Mouse (Mus musculus) kidney, adult 11 months (tissue): ENCODE results near the gene Oxa1l.

Experiments used
- DNase-seq: peaks from one replicate; pipeline ENCODE4 v3.0.0; 2022

Oxa1l gene

DNA sequence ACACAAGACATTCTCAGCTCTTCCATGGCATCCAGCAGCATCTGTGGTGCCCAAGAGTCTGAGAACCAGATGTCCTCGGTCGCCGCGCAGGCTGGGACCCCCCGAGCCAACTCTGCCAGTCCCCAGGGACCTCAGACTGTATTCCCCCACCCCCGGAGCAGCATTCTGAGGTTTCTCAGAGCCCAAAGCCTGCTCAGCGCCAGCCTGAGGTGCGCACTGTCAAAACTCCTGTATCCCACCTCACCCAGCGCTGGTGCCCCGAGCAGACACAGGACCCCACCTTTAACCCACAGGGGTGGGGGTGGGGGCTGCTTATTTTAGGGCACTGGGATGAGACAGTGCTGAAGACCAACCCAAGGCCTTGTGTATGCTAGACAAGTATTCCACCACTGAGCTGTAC, 10.8 kb downstream of the Oxa1l start:
- no peak for DNase-seq

DNA sequence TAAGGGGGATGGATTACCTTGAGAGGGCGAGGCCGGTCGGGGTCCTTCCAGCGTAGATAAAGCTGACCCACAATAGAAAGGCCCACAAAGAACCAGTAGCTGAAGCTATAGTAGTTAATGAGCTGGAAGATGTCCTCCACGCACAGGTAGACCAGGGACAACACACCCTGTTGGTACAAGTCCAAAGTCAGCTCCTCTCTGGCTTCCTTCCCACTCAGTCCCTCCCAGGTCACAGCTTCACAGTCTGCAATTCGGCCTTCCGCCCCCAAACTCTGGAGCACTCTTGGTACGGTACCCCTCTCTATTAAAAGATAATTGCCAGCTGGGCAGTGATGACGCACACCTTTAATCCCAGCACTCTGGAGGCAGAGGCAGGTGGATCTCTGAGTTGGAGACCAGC, 12.3 kb downstream of the Oxa1l start:
- peak; percentile 55 for DNase-seq

DNA sequence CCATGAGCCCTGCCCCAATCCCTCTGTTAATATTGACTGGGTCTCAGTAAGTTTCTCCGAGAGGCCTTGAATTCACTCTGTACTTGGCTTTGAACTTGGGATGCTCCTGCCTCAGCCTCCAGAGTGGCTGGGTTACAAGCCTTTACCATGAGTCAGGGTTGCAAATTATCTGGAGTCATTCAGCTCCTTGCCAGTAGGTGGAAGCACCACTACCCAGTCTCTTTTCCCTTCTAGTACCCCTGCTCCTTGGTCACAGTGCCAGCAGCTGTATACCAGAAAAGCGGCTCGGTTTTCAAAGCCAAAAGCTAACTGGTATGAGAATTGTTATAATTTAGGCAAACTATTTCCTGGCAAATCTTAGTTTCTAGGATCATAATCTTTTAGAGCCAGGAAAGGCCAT, 15.3 kb downstream of the Oxa1l start:
- no peak for DNase-seq

DNA sequence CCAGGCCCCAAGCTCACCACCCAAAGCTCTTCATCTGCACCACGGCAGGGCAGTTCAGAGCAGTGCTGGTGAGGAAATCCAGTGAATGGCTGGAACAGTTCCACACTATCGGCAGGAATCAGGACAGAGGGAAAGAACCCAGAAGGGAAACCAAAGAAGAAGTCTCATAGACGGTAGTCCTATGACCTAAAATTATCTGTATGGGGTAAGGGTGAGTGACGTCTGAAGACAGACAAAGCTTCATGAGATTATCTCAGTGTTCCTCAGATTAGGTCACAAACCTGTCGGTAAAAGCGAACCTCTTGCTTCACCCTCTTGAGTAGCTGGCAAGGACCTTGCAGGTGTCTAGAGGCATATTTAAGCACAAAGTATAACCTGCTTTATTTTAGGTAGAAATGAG, 16.5 kb downstream of the Oxa1l start:
- no peak for DNase-seq

DNA sequence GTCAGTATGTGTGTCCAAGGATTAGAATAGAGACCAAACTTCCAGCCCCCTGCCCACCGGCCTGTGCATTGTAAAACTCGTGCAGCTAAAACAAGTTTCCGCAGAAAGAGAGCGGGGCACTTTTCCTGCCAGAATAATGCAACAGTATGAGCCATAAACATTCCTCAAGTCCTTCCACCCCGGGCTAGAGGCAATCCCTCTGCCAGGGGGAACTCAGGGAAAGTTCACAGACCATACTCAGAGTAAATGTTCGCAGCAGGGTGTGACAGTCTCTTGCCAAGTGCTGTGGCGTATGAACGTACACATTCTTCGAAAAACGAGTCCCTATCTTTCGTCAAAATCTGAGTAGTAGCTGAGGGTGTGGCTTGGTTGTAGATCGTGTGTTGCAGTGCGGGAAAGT, 18.9 kb downstream of the Oxa1l start:
- no peak for DNase-seq

DNA sequence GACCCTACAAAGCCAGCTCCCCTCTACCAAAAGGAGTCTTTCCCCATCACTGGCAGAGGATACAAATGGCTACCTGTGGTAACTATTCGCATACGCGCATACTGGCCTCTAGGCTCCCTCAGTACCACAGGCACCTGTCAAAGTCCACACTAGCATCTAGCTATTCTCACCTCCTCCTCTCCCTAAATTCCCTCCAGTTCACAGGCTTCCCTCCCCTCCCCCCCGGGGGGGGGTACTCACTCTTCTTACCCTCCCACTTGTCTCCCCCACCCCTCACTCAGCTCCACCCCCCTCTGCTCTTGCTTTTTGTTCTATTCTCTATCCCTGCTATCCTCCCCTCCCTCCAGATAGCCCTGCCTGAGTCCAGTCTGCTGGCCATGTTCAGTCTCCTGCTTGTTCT, 20.0 kb downstream of the Oxa1l start:
- no peak for DNase-seq

DNA sequence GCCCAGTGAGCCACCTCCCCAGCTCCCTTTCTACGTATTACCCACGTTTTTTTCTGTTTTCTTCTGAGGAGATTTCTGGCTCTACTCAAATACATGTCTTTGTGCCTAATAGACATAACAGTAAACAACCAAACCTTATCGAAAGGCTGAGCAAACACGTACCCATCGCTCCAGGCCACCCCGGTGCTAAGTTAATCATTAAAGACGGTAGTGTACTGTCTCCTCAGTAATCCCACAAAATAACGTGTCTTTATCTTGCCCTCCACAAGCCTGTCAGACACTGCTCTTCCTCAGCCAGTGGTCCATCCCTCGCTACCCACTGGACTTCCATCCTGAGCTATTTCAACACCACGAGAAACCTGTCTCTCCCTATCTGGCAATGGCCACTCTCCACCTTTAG, 21.2 kb downstream of the Oxa1l start:
- DNase-seq = peak; percentile 58

DNA sequence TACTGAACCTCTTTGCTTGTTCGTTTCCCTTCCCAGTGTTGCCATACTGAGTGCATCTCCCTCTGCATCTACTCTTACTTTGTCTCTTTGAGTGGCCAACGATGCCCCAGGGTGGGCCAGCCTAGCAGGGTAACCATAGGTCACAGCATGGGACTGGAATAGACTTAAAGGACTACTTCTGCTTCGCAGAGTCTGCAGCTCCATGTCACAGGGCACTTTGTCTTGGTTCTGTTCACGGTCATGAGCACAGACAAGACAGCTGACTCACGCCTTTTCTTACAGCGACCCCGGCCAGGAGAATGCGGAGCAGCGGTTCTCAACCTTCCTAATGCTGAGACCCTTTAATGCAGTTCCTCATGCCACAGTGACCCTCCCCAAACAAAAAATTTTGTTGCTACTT, 22.0 kb downstream of the Oxa1l start:
- no peak for DNase-seq

DNA sequence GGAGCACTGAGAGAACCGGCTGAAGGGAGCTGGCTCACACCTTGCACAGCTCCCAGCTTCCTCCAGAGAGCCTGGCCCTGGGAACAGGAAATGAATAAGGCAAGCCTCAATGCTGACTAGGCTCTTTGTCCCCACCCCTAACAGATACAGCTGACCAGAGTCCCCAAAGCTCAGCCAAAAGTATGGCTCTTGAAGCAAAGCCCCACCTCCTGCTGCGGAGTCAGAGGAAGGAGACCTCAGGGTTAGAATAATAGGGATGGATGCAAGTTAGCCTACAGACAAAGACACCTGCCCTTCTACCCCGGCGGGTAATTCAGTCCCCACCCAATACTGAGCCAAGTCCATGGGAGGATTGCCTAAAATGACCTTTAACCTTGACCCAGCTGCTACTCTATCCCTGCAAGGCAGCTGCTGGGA, 22.7 kb downstream of the Oxa1l start:
- DNase-seq = peak; percentile 60

DNA sequence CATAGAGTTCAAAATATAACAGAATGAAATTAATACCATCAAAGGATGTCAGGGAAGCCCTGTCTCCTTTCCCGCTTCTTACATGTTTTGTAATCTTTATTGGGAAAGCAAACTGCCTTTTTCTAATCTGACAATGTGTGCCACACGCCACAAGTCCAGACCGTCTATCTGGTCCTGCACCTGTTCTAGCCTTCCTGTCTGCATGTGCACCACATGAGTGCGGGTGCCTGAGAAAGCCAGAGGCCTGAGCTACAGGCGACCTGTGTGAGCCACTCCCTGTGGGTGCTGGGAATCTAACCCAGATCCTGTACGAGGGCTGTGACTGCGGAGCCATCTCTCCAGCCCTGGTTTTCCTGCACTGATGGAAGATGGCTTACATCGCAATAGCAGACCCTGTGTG, 23.8 kb downstream of the Oxa1l start:
- no peak for DNase-seq

DNA sequence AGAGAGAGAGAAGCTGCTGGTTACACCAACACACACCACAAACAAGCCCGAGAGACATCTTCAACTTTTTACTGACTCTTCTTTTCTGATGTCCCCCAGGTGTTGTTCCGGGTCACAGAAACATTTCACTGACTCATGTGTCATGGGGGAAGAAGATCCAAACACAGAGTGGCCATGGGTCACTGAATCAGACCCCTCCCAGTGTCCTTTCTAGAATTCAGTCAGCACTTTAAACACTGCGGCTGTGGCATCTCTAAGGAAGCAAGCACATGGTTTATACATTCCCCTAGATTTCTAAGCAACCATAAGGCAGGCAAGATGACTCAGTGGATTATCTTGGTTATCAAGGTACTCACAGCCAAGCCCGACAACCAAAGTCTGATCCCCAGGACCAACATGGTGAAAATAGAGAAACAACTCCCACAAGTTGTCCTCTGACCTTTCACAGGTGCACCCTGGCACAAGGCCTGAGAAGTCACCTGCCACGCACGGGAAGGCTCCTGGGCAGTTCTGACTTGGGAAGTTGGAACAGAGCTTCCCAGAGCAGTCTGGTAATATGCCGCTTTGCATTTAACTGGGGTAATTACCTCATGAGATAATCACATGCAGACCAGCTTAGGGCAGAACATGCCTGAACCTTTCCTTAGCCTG, 25.5 kb downstream of the Oxa1l start:
- DNase-seq = peak; percentile 72

DNA sequence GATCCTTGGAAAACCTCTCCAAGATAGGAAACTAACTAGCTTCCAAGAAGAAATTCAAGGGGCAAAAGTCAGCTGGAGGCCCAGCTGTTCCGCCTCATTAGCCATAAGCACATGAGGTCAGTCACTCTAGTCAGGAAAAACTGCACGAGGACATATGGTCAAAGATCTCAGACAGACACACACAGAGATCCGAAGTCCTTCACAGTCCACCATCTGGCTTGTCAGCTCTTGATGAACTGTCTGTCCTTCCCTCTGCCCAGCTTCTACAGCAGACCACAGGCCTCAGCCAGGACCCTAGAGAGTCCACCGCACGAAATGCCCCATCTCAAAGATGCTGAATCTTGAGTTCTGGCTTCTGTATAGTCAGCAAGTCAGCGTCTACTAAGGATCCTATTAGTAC, 26.9 kb downstream of the Oxa1l start:
- peak; percentile 90 for DNase-seq

DNA sequence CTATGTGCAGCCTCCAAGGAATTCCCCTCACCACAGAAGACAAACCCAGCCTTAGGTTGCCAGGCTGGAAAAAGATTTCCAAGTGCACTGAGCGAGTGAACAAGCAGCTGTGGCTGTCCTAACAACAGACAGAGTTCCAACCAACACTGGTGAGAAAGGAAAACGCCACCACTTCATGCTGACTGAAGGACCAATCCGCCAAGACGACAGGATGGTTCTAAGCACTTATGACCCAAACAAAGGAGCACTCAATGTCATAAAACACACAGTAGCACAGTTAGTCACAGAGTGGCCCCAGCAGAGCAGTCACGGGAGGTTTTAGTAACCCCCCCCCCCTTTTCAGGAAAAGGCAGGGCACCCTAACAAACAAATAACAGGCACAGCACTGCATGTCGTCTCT, 30.2 kb downstream of the Oxa1l start:
- no peak for DNase-seq

DNA sequence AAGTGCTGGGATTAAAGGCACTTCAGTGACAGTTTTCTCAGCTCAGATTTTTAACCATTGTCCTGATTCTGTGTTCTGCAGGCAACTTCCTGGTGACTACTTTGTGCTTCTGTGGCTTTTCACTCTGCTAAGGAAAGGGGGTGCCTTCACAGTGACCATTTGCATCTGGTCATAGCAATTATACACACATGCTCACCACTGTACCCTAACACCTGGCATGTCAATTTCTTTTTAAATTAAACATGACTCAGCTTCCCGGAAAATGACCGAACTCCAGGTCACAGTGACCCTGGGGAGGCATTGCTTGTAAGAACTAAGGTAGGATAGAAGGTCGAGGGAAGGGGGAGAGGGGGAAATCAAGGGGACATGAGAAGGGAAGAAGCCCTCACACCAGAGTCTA, 33.2 kb downstream of the Oxa1l start:
- DNase-seq = no peak

DNA sequence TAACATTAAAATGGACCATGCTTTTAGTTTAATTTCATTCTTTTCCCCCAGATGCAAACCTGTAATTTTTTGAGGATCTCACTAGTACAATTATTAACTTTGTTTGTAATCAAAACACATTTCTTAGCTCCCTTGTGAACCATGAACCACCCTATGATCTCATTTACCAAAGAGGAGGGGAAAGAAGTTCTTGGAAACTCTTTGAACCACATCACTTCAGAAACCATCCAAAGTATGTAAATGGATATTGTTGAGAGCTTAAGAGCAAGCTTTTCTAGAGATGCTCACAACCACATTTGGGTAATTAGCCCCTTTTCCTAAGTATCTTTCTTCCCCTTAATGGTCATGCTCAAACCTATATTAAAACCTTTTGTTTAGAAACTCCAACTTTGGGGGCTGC, 33.7 kb downstream of the Oxa1l start:
- DNase-seq = no peak

DNA sequence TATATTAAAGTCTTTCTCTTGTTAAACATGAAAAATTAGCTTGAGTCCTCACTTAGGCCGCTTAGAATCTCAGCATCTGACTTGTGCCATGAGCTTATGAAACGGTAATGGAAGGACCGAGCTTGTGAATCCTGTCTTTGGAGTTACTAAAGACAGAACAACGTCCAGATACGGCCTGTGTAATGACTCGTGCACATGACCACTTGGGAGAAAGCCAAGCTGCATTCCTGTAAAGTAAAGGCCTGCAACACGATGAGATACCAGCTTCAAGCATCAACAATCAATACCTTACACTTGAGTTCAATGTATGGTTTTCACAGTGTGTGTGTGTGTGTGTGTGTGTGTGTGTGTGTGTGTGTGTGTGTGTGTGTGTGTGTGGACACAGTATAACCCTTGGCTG, 36.1 kb downstream of the Oxa1l start:
- no peak for DNase-seq

DNA sequence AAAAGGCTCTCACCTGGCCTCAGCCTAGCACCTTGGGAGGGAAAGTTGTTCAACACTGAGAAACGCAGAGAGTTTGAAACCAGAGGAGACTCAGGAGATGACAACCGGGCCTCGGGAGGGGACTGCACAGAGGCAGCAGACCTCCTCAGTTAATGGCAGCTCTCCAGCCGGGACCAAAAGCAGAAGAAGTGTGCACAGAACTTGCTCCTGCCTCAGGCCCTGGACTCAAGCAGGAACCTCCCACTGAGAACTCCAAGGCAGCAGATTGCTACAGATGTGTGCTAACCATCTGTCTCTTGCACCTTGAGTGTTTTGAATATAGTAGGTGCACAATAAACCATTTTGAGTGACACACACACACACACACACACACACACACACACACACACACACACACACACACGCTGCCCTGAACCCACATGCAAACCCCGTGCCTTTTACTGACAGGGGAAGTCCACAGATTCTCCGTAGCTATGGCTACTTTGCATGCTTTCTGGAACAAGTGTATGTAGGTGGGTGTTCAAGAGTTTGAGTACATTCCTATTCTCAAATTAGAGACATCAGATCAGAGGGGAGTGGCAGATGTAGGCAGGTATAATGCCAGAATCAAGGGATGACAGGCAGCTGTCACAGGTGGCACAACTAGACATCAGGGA, 37.4 kb downstream of the Oxa1l start:
- DNase-seq = no peak

DNA sequence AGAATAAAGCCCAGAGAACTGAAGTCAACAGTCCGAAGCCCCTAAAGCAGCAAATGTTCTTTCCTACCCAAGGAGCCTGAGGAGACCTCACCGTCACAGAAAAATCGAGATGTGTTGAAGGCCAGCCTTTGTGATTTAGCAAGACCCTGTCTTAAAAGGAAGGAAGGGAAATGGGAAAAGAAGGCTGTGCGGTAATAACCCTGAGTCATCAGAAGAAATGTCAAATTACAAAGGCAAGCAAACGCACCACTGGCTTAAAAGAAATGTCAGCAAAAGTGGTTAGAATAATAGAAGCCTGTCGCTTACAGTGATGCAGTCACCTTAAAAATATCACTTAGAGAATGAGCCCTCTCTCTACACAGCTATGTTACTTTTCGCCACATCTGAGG, 37.9 kb downstream of the Oxa1l start:
- no peak for DNase-seq

DNA sequence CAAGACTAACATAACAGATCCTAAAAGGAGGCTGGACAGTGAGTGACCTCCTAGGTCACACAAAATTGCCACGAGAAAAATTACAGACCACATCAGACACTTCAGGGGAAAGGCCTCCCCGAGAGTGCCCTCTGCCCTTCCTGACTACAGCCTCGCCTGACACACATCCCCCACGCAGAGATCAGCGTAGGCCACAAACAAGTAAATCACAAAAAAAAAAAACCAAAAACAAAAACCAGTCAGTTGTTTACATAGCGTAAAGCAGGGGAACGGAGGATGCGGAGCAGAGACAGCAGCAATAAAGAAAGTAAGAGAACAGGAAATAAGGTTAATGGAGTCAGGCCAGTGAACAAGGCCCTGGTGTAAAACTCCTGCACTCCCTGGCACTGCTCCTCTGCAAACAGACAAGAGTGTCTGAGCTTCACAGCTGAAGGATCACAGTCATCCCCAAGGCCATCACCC, 38.3 kb downstream of the Oxa1l start:
- DNase-seq = peak; percentile 75

DNA sequence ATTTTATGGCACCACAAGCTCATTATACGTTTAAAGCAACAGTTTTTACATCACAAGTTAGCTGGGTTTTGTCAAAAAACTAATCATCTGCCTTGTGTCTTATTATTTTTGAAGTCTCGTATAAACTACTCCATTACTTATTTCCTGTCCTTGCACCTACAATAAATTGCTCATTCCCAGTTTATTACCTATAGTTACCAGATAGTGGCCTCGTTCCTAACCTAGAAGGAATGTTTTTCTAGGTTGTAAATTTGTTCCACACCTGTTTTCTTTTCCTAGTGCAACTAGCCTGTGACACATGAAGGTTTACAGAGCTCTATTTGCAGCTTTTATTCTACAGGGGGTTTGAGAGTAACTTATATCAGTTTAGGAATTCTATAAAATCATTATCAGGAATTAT, 41.1 kb downstream of the Oxa1l start:
- DNase-seq = no peak

DNA sequence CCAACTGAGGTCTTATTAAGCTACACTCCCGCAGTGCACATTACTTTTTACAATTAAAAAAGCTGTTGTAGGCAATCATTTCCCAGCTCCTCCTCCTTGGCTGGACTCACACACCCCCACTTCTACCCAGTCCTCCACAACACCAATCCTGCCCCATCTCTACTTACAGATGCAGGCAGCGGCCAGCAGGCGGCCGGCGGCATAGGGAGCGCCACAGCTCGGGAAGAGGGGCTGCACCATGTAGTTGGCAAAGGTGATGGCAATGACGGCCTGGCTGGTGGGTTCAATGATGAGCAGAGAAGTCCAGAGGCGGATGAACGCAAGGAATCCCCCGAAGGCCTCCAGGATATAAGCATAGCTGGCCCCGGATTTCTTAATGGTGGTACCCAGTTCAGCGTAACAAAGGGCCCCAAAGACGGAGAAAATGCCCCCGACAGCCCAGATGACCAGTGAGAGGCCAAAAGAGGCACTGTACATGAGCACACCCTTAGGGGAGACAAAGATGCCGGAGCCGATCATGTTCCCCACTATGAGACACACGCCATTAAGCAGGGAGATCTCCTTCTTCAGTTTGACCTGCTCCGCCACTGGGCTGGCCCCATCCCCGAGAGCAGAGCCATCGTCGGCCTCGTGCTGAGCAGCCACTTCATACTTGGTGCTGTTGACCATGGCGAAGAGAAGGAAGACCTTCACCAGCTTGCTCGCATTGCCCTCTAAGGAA, 47.9 kb downstream of the Oxa1l start:
- peak; percentile 62 for DNase-seq

DNA sequence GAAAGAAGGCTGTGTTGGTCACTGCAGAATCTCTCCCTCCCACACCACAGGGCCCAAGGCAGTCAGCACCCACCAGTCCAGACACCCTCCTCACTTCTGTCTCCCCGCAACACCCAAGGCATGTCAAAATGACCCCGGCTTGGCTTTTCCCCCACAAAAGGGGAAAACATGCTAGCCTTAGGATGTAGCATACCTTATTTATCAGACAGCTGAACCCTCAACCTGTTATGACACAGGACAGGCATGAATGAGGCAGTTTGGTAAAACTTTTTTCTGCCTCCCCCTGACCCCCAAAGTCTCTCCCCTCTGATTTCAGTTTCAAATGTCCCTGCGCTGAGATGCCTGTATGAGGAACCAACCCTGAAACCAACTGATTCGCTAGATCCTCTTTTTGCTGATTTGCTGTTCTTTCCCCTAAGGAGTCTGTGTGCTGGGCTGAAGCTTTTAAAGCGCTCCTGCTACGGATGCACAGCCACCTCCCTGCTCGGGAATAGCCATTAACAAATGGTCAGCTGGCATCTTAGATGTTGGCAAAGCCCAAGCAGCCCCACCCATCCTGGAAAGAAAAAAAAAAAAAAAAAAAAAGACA, 48.5 kb downstream of the Oxa1l start:
- DNase-seq = no peak

DNA sequence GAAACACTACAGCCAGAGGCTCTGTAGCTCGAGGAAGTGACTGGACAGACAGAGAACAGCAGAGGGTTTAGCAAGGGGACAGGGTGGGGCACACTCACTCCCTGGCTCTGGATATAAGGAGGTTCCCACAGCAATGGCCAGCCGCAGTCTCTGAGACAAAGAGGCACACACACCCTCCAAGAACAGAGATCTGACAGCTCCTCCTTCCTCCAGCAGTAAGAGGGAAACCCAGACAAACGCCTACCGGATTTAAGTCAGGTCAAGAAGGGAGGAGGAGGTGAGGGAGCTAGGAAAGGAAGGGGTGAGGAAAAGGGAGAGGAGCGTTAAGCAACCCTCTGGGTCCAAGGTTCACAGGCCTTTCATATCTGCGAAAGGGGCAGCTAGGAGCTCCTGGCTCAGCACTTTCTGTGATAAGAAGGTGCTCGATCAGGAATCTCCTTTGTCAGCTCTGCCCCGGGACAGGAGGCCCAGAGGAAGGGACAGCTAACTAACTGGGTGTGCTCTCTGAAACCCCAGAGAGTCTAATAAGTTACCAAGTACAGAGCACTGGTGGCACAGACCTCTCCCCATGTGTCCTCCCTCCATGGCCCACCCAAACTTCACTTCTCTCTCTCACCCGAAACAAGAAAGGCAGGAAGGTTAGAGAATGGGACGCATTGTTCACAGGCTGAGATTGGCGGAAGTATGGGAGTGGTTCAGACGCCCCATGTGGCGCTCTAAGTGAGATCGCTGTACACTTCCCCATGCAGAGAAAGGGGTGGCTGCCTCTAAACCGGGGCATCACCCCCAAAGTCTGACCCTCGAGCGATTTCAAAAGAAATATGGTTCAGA, 49.6 kb downstream of the Oxa1l start:
- DNase-seq = peak; percentile 84
